Mouse (Mus musculus): ENCODE measurements at regions not wholly inside any gene's neighbourhood (a gene's known extent, or its start where the extent isn't known, plus 50 kb on each side); places are given as distances from the start of the nearest gene placed in this dataset.
A peak's percentile ranks its signal among the peaks of the same experiment; 100 is the strongest.

- no peak for DNase-seq
Observed at GRCm38 (mm10) chr8:87197867-87198536, 274.4 kb downstream of the Cbln1 start.

GRCm38 (mm10) chr8:87197000-87197399 is 275.4 kb downstream of the Cbln1 start:
- DNase-seq, result no peak

GRCm38 (mm10) chr8:87196050-87196449 is 276.4 kb downstream of the Cbln1 start:
- no peak for DNase-seq

- DNase-seq, result no peak
Observed at GRCm38 (mm10) chr8:87189791-87190385, 282.5 kb downstream of the Cbln1 start.

- no peak for DNase-seq
Observed at GRCm38 (mm10) chr8:87182888-87183287, 289.5 kb downstream of the Cbln1 start.

- no peak for DNase-seq
Observed at GRCm38 (mm10) chr8:87178561-87178960, 293.5 kb upstream of the N4bp1 start.

GRCm38 (mm10) chr8:87177620-87178019 is 292.6 kb upstream of the N4bp1 start:
- DNase-seq, result no peak

GRCm38 (mm10) chr8:87175097-87175496 is 290.0 kb upstream of the N4bp1 start:
- no peak for DNase-seq

- DNase-seq, result no peak
Observed at GRCm38 (mm10) chr8:87173720-87174119, 288.7 kb upstream of the N4bp1 start.

- no peak for DNase-seq
Observed at GRCm38 (mm10) chr8:87166771-87167170, 281.7 kb upstream of the N4bp1 start.

- DNase-seq, result no peak
Observed at GRCm38 (mm10) chr8:87160416-87160815, 275.4 kb upstream of the N4bp1 start.

- DNase-seq, result no peak
Observed at GRCm38 (mm10) chr8:87158322-87158721, 273.3 kb upstream of the N4bp1 start.

- no peak for DNase-seq
Observed at GRCm38 (mm10) chr8:87155819-87156425, 270.9 kb upstream of the N4bp1 start.

- DNase-seq, result no peak
Observed at GRCm38 (mm10) chr8:87152068-87152915, 267.2 kb upstream of the N4bp1 start.

GRCm38 (mm10) chr8:87148853-87149252 is 263.8 kb upstream of the N4bp1 start:
- DNase-seq, result no peak

GRCm38 (mm10) chr8:87147704-87148103 is 262.6 kb upstream of the N4bp1 start:
- DNase-seq, result no peak

- no peak for DNase-seq
Observed at GRCm38 (mm10) chr8:87137412-87137811, 252.4 kb upstream of the N4bp1 start.

- DNase-seq, result no peak
Observed at GRCm38 (mm10) chr8:87131716-87132115, 246.7 kb upstream of the N4bp1 start.

- peak; percentile 21 to 35 for DNase-seq
Observed at GRCm38 (mm10) chr8:87130691-87131090, 245.6 kb upstream of the N4bp1 start.

- DNase-seq, result no peak
Observed at GRCm38 (mm10) chr8:87128593-87128992, 243.5 kb upstream of the N4bp1 start.

GRCm38 (mm10) chr8:87116190-87116765 is 231.2 kb upstream of the N4bp1 start:
- DNase-seq, result no peak

- DNase-seq, result no peak
Observed at GRCm38 (mm10) chr8:87112355-87112754, 227.3 kb upstream of the N4bp1 start.

- no peak for DNase-seq
Observed at GRCm38 (mm10) chr8:87105106-87105505, 220.0 kb upstream of the N4bp1 start.

All from kidney, adult 8-10 months (tissue).